Mouse (Mus musculus) olfactory bulb, adult 2 months (tissue): ENCODE data around the gene Dnajc11.
A peak's percentile ranks its signal among the peaks of the same experiment; 100 is the strongest.

Experiments used
- CTCF ChIP-seq: fragments of 200-500 bp; IDR thresholded peaks from 2 replicates; pipeline ENCODE4 v1.5.1; 2012; ENCODE audit warnings: low read depth, mild to moderate bottlenecking, low read length, moderate library complexity; ENCODE audit not compliant: insufficient read depth
- POLR2A ChIP-seq: fragments of 200-500 bp; IDR thresholded peaks from 2 replicates; pipeline ENCODE4 v1.6.1; 2012; ENCODE audit warnings: mild to moderate bottlenecking, low read depth, low read length, moderate library complexity; ENCODE audit not compliant: insufficient read depth

GRCm38 (mm10) chr4:152027524-152027923 is 94.0 kb downstream of the Dnajc11 start, which contains the start of gene Zbtb48:
- TF ChIP-seq POLR2A (peak; percentile 95), CTCF (no peak)
